Mouse (Mus musculus) liver, embryonic 14.5 days (tissue): ENCODE results near the gene Mta2.

Source experiments
- CTCF ChIP-seq: IDR thresholded peaks from 2 replicates; pipeline ENCODE4 v1.5.1; 2016; ENCODE audit warnings: antibody characterized with exemption, low read depth, control low read depth
- EP300 ChIP-seq: IDR thresholded peaks from 2 replicates; pipeline ENCODE4 v1.6.1; 2016; ENCODE audit warnings: antibody characterized with exemption, low read depth

DNA sequence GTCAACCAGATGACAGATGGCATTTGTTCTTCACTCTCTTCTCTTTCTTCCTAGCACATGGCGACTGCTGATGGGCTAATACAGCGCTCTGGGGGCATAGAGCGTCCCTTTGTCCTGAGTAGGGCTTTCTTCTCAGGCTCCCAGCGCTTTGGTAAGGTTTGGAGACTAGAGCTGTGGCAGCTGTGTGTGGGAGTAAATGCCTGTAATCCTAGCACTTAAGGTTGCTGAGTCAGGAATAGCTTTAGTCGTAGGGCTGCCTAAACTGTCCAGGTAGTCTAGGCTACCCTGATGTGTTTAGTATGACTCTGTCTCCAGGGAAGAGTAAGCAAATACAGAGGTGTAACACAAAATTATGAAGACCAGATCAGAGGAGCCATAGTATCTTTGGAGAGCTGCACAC lies 29.9 kb upstream of the Mta2 start:
- TF ChIP-seq EP300 (no peak), CTCF (no peak)
